Mouse (Mus musculus): Measurements from ENCODE around the gene Nek6.

The Nek6 gene

DNA sequence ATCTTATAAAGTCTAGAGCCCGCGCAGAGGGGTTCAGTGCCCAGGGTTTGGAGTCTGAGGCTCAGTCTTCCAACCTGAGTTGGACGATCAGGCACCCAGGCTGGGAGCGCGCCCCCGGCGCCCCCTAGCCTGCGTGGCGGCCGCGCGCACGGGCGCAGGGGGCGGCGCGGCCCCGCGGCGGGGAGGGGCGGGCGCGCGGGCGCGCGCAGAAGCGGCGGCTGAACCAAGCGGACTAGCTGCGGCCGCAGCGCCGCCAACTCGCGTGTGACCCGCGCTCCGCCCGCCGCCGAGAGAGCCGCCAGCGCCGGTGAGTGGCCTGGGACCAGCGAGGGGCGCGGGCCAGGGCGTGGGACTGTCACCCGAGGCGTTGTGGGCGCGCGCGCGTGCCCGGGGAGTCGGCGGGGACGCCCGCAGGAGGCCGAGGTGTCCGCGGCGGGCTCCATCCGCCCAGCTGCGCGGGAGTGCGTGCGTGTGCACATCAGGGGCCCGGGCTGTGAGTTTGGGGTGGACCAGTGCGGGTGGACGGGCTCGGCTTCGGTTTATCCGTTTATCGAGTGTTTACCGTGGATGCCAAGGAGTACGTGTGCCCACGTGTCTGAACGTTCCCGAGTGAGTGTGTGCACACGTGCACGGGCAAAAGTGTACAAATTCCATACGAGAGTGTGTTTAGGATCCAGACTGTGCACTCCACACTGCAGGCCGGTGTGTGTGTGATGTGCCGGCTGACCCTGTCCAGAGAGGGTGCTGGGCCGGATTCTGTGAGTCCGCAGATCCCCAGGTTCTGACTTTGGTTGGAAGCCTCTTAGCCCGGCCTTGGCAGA is at the start of gene Nek6:
TSS of gene Nek6 (plus strand) at position 157 of the 821 bp plus-strand sequence.
- peak in 1 of 2 experiments; percentile 44 for DNase-seq (ENCODE audit: low spot score in 2 of 2)

- DNase-seq (ENCODE audit: low spot score in 2 of 2): no peak
These were observed 49.1 kb upstream of the Nek6 start for GRCm38 (mm10) chr2:38462323-38462722.

DNA sequence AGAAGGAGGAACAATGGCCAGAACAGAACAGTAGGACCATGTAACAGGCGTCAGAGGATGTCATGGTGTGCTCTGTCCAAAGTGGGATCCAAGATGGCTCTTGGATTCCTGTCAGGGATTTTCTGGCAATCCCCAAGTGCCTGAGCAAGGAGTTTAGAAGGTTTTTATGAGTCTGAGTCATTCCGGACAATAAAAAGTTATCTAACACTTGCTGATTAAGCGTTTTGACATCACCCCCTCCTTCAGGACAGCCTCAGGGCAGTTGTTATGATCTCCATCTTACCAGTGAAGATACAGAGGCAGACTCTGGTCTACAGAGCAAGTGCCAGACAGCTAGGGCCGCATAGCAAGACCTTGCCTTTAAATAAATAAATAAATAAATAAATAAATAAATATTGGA is 42.6 kb upstream of the Nek6 start:
- no peak for DNase-seq (ENCODE audit: low spot score in 2 of 2)

GRCm38 (mm10) chr2:38471745-38472144 is 39.7 kb upstream of the Nek6 start:
- no peak for DNase-seq (ENCODE audit: low spot score in 2 of 2)

GRCm38 (mm10) chr2:38472829-38473228 is 38.6 kb upstream of the Nek6 start:
- no peak for DNase-seq (ENCODE audit: low spot score in 2 of 2)

DNA sequence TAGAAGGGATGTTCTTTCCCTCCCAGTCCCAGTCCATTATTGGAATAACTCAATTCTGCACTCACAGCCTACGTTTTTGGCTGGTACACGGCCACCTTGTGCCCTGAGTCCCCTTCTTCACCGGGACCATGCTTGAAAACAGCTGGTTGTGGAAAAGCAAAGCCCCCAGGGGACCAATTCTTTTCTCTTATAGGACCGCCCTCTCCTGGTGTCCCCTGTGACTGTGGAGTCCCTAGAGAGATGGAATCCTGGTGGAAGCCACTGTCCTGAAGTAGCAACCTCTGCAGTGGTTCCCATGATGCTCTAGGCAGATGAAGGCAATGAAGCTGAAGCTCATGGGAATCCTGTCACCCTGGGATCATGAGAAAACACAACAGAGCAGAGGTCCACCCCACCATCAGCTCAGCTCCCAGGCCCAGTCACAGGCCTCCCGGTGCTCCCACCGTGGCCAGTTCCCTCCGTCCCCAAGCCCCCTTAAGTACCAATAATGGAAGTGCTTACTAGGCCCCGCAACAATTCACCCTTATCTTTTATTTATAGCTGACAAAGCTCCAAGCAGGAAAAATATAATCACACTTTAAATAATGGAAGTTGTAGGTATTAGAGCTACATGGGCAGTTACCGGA is 34.5 kb upstream of the Nek6 start:
- no peak for DNase-seq (ENCODE audit: low spot score in 2 of 2)

- no peak for DNase-seq (ENCODE audit: low spot score in 2 of 2)
These were observed 34.0 kb upstream of the Nek6 start for GRCm38 (mm10) chr2:38477497-38477873.

DNA sequence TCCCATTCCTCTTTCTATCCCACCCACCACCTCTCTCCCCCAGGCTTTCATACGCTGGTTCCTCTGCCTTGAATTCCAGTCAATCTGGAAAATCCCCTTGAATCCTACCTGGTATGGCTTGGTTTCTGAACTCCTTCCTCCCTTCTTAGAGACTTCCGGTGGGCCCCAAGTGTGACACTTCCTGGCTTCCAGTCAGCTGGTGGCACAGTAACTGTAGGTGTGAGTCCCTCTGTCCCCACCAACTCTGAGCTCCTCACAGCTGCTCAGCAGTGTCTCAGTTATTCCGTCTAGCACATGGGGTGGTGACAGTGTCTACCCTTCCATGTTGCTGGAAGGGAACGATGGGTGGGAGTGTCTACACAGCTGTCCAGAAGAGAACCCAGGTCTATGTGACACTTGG is 32.8 kb upstream of the Nek6 start:
- DNase-seq (ENCODE audit: low spot score in 2 of 2): no peak

GRCm38 (mm10) chr2:38479541-38479940 is 31.9 kb upstream of the Nek6 start:
- DNase-seq (ENCODE audit: low spot score in 2 of 2): no peak

DNA sequence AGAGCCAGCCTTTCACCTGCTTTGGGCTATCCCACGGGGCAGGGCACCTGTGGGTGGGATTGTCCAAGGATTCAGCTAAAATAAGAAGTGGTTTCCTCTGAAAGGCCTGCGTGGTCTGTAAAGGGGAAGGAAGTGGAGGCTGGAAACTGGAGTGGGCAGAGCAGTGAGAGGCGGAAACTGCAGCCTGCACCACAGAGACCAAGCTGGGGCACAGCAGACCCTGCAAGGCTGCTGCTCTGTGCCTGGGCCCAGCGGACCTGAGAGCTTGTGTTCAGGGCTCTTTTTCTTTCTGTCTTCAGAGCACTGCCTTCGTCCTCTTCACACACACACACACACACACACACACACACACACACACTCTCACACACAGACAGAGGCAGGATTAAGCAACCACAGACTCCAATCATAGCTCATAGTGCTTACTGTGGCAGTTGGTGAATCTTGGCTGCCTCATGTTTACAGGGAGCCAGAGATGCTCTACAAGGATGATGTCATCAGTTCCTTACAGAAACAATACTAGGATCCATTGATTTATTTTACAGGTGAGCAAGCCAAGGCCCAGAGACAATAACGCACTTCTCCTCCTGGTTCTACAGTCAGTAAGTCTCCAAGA is 30.2 kb upstream of the Nek6 start:
- no peak for DNase-seq (ENCODE audit: low spot score in 2 of 2)

DNA sequence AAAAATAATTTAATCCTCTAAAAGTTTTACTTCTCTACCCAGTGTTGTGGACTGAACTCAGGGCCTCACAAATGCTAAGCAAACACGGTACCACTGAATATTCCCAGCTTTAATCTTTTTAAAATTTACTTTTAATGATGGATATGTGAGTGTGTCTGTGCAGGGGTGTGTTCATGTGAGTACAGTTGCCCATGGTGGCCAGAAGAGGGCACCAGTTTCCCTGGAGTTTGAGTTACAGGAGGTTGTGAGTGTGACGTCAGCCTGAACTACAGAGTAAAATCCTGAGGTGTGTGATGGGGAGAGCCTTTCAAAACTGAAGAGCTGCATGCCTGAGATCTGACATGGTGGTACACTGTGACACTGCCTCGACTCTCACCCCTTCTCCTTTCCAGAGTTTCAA is 29.3 kb upstream of the Nek6 start:
- no peak for DNase-seq (ENCODE audit: low spot score in 2 of 2)

DNA sequence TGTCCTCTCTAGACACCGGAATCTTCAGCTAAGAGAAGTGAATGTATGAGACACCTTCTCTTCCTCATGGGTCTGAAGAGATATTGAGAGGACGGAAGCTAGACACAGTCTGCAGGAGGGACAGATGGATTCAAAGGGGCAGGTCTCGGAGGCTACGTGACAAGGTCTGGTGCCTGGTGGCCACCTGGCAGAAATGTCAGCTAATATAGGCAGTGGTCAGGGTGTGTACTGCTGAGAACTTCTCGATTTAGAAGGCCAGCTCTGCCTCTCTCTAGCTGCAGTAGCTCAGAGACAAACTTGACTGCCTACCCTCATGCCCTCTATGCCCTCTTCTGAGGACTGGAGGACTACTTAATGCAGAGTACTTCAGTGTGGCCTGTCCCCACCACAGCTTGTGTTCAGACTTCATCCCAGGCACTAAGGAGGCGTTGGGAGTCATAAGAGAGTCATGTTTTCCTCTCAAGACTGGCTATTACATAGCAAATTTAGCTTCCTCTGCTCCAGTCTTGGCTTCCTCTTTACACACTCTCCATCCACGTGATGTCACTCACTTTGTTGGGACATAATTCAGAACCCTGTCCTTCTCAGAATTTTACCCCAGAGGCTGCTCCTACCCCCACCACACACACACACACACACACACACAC is 28.3 kb upstream of the Nek6 start:
- no peak for DNase-seq (ENCODE audit: low spot score in 2 of 2)

DNA sequence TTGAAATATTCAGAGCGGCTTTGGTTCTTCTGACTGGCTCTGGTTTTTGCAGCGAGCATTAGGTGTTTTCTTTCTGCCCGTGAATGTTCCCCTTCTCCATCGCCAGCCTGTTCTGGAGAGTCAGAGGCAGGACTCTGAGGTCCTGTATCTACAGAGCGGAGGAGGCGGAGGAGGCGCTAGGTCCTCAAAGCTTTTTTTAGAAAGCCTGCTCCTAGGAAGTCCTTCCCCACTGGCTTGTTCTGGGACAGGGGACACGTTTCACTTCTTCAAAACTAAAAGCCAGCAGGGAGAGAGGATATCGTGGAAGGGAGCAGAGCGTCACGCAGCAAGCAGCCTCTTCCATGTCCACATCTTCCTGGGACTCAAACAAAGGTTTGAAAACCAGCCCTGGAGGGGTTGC is 26.9 kb upstream of the Nek6 start:
- DNase-seq (ENCODE audit: low spot score in 2 of 2): no peak

DNA sequence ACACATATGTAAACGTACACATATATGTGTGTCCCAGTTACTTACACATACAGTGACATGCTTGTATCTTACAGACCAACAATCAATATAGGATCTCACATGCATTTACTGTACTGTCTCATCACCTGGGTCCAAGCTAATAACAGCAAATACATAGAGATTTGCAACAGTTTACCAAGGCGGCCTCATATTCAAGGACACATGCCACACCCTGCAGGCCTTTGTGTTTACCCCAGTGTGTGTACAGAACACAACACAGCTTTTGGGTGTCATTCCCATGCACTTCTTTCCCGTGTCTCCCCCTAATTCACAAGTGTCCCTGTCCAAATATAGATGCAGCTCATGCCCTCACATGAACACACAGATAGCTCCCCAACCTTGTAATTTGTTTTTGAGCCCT is 26.0 kb upstream of the Nek6 start:
- DNase-seq (ENCODE audit: low spot score in 2 of 2): no peak

- DNase-seq (ENCODE audit: low spot score in 2 of 2): peak in 1 of 2 experiments; percentile 40
These were observed 25.2 kb upstream of the Nek6 start for GRCm38 (mm10) chr2:38485957-38486931.

- DNase-seq (ENCODE audit: low spot score in 2 of 2): no peak
These were observed 13.8 kb upstream of the Nek6 start for GRCm38 (mm10) chr2:38497594-38497993.

- no peak for DNase-seq (ENCODE audit: low spot score in 2 of 2)
These were observed 9.8 kb upstream of the Nek6 start for GRCm38 (mm10) chr2:38501606-38502005.

DNA sequence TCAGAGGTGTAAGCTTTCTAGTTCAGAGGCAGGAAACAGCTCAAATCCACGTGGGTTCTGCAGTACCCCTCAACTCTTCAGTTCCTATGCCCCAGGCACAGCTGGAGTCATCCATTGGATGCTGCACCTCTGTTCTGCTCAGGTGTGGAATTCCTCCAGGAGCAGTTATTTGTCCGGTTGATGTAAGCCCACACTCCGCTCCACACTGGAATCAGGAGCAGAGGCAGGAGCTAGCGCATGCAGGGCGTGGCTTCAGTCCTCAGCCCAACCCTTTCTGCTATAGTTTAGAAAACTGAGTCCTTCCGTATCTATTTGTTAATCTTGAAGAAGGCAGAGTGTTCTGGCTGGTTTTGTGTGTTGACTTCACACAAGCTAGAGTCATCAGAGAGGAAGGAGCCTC is 9.3 kb upstream of the Nek6 start:
- DNase-seq (ENCODE audit: low spot score in 2 of 2): no peak

DNA sequence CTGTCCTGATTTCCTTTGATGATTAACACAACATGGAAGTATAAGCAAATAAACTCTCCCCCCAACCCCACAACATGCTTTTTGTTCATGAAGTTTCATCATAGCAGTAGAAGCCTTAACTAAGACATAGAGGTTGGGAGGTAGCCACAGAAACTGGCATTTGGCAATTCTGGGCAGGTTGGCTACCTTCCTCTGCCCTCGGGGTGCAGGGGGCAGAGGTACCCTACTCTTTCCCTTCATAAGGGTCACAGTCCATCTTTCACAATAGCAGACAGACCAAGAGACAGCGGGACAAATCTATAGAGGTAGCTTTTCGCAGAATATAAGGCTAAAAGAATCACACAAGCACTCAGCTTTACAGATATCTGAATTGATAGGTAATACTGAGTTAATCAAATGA is 8.7 kb upstream of the Nek6 start:
- no peak for DNase-seq (ENCODE audit: low spot score in 2 of 2)

DNA sequence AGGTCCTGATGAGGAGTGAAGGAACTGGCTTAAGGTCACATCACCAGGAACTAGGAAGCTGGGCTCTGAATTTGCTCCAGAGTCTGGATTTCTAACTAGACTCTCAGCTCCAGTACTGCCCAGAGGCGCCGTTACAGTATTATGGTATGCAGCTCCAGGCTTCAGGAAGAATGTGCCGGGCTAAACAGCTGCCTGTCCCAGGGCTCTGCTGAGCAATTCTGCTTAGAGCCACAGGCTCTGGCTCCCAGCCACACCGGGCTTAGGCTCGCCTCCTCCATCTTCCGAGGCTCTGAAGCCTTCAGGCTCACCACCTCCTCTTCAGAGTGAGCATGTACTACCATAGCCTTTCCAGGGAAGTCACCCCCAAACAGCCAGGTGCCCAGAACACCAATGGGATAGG is 7.1 kb upstream of the Nek6 start:
- no peak for DNase-seq (ENCODE audit: low spot score in 2 of 2)

DNA sequence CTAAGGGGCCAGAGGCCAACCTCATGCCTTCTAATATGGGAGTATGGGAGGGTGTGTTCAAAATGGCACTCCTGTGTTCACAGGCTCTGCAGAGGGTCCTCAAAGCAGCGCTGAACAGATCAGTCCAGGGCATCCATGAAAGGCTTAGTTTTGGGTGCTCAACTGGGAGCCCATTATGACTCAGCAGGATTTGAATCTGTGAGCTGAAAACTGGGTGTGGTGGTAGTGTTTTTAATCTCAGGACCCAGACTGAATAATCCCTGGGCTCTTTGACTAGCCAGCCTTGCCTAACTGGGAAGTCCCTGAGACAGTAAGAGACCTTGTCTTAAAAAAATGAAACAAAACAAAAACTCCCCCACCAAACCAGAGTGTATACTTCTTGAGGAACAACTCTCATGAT is 4.3 kb upstream of the Nek6 start:
- DNase-seq (ENCODE audit: low spot score in 2 of 2): no peak

Data from left cerebral cortex, adult 9 months (tissue).